Mouse (Mus musculus): ENCODE measurements at regions not wholly inside any gene's neighbourhood (a gene's known extent, or its start where the extent isn't known, plus 50 kb on each side); places are given as distances from the start of the nearest gene placed in this dataset.

DNA sequence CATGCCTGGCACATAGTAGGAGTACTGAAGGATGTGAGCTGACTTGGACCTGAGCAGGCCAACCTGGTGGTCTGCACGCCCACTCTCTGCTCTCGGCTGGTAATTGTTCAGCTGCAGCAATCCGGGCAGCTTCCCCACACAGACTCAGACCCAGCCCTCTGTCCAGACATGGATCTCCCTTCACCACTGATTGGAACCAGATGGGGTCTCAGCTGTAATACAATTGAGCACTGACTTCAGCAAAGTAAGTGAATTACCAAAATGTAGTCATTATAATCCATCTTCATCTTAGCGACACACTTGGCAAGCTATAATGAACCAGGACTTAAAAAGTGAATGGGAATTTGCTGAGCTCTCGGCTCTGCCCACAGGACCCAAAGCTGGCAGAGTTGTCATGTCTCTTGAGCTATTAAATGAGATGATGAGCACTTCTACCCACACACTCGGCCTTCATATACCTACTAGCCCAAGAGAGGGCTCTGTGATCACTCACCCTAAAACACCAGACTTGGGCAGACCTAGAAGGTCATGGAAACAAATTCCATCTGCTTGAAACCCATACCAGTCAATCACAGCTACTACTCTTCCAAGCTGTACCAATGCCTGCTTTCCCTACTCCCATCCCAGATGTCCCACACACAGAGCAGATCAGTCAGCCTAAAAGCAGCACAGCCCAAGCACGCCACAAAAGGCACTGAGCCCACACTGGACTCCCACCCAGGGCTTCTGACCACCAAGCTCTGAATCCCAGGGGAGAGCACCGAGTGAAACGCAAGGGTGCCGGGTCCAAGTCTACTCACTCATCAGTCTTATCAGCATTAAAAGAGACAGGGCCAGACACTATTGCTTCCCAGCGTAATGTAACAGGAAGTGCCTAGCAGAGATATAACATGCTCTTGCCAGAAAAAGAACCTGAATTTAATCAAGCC, 231.2 kb upstream of the Zfp637 start:
- DNase-seq (ENCODE audit: low spot score in 2 of 2): no peak

DNA sequence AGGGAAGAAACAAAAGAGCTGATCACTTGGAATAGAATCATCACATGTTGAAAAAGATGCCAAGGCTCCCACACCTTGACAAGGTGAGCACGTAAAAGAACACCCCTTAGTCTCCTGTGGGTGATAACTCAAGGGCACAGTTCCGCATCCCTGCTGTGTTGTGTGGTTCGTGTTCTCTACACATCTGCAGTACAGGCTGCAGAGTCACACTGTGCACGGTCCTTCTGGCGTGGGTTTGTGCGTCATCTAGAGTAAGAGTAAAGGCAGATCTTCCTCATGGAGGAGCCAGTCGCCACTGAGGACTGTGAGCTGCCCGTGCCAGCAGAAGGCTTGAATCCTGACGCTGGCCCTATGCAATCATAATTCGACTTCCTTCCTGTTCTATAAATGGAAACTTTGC, 229.7 kb upstream of the Zfp637 start:
- no peak for DNase-seq (ENCODE audit: low spot score in 2 of 2)

DNA sequence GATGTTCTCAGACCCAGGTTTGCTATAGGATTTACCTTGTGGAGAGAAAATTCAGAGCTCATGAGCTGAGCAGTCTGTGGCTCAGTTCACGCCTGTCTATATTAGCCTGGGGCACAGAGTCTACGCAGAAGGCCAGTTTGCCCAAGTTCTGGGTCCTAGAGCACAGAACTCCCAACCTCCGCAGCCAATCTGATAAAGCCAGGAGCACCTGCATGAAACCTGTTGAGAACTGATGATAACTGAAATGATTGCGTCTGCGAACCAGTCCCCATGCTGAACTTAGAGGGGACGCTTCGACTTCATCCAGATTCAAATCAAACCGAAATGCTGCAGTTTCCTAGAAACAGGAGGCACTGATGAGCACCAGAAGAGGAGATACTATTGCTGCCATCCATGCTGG, 229.0 kb upstream of the Zfp637 start:
- DNase-seq (ENCODE audit: low spot score in 2 of 2): no peak

DNA sequence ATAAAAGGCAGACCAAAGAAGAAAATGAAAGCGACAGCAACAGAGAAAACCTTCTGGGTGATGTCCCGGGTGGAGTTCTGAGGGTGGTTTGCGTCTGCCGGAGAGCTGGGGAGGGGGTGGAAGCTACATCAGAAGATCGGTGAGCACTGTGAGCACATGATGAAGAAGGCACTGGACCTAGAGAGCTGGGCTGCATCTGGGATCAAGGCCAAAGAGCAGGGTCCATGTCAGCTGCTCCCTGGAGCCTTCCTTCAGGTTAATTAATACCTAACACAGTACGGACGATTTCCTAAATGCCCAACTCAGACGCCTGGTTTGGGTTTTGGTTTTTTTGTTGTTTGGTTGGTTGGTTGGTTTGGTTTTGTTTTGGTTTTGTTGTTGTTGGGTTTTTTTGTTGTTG, 228.6 kb upstream of the Zfp637 start:
- DNase-seq (ENCODE audit: low spot score in 2 of 2): no peak

DNA sequence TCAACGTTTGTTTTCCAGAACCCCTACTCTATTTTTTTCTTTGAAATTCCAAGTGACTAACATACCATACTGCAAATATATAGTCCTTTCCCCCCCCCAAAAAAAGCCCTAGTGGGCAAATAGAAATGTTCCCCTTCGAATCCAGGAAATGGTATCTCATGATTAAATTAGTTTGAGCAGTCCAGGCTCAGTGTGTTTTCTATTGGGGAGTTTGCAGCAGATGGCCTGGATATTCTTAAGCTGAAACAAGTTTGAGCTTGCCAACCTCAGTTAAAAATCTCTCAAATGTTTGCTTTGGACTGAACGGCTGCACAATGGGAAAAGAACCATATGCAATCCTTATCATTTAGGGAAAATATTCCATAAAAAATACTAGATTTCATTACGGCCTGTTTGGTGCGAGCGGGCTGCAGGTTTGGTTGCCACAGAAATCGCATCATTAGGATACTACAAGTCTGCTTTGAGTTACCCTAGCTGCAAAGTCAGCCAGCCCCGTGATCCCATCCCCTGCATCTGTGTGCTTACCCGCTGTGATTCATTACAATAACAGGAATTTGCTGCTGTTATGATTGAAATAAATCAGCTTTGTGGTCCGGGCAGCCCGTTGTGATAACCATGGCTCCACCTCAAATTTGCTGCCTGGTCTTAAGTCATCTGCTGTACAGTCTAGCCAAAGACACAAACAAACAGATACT, 227.2 kb upstream of the Zfp637 start:
- no peak for DNase-seq (ENCODE audit: low spot score in 2 of 2)

DNA sequence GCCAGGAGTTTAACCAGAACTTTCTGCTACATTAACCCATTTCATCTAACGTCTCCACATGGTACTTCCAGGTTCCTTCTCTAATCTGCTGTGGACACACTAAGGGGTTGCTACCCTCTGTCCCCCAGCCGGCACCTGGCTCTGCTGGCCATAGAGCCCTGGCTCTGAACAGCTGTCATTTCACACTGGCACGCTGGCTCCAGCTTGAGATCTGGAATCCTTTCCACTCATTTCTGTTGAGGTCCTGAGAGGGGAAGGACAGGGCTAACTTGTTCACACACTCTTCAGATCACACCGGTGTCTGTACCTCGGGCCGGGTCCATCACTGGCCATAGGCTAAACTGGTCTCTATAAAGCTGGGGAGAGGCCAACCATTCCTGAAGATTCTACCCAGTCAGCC, 226.6 kb upstream of the Zfp637 start:
- DNase-seq (ENCODE audit: low spot score in 2 of 2): no peak

DNA sequence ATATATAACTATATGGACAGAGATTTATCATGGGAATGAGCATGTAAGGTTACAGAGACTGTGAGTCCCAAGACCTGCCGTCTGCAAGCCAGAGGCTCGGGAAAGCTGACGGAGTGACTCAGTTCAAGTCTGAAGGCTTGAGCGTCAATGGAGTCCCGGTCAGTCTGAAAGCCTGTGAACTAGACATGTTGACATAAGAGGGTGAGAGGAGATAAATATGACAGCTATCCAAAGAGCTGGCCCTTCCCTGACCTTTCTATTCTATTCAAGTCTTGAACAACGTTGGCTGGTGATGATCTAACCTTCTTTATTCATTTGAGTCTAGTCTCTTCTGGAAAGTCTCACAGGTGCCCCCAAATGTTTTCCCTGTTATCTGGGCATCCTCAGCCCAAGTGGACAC, 223.8 kb upstream of the Zfp637 start:
- no peak for DNase-seq (ENCODE audit: low spot score in 2 of 2)

DNA sequence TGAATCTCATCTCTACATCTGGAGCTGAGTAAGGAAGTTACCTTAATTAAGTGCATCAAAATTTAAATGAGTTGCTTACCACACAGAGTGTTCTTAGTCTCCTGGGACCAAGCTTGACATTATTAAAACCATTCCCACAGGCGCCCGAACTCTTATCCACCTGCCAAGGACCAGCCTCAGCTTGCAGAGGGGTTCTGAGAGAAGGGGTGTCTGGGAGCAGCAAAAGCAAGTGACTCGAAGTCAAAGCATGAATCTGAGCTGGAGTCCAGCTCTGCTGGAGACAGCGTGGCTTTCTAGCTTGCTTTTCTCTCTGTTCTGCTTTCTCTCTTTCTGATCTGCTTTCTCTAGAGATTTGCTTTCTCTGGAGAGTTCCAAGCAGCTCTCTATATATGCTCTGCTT, 223.0 kb upstream of the Zfp637 start:
- no peak for DNase-seq (ENCODE audit: low spot score in 2 of 2)

DNA sequence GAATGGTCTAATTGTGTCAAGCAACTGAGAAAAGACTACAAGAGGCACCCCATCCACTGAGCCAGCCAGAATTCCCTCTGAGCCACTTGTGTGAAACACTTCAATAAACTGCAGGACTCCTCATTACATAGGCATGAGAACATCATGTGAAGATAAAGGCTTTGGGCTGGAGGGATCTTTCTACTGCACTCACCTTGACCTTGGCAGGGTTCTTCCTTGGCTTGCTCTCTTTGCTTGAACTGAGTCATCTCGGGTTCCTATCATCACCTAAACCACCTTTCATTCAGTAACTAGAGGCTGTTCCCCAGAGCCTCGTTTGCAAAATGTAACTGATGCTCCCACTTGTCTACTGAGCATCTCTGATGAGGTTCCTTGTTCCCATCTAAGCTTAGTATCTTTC, 221.4 kb upstream of the Zfp637 start:
- DNase-seq (ENCODE audit: low spot score in 2 of 2): no peak

DNA sequence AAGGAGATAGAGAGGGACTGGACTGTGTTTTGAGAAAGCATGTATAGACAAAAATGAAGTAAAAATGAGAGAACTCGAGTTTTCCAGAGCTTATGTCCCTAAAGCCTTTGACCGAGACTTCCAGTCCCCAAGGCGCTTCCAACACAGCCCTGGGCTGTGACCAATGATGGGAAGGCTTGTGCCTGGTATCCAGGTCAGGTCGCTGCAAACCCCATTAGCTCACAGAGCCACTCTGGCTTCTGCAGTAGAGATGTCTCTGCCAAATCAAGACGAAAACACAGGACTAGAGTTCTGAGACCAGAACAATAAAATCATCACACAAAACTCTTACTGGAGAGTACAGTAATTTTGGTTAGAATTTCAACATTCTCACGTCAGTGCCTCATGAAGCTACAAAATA, 218.5 kb upstream of the Zfp637 start:
- DNase-seq (ENCODE audit: low spot score in 2 of 2): no peak

DNA sequence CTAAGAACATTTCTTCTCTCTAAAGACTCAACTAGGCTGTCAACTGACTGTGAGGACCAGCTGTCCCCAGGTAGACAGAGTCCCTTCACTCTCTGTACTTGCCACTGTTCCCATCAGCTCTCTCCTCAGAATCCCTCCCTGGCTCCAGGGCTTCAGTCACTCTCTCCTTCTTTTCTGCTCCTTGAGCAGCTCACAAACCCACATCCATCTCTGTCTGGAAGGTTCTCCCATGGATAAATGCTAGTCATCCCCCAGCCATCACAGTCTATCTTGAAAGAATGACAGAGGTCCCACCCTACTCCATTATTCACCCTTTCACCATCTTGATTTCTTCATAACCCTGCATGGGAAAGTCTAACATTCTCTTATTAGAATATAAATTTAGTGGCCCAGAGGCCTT, 218.0 kb upstream of the Zfp637 start:
- no peak for DNase-seq (ENCODE audit: low spot score in 2 of 2)

DNA sequence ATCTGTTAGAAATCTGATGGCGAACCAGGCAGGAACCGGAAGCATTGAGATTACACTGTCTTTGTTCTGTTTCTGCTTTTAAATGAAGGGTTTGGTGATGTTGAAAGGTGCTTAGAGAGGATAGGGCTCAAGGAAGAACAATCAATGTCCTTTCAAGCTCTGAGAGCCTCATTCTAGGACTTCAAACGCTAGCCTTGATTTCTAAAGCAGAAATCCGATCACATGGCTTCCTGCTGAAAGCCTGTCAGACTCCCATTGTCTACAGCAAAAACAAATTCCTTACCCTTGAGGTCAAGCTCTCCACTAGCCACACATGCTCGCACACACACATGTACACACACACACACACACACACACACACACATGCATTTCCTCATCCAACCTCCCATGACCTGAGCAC, 215.3 kb upstream of the Zfp637 start:
- no peak for DNase-seq (ENCODE audit: low spot score in 2 of 2)

DNA sequence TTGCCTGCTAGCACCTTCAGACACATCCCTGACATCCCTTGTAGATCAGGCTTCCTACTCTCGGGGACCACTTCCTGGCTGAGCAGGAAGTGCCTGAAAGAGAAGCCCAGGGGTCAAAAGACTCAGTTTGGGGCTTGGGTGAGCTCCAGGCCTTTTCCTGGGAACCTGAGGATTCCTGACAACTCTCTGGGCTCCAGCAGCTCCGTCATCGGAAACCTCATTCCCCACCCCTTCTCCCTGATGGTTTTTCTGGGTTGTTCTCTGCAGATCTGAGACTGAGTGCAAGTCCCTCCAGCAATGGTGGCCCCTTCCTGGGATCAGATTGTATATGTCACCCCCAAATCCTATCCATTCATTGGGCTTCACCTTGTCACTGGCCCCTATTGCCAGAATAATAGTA, 213.5 kb upstream of the Zfp637 start:
- no peak for DNase-seq (ENCODE audit: low spot score in 2 of 2)

DNA sequence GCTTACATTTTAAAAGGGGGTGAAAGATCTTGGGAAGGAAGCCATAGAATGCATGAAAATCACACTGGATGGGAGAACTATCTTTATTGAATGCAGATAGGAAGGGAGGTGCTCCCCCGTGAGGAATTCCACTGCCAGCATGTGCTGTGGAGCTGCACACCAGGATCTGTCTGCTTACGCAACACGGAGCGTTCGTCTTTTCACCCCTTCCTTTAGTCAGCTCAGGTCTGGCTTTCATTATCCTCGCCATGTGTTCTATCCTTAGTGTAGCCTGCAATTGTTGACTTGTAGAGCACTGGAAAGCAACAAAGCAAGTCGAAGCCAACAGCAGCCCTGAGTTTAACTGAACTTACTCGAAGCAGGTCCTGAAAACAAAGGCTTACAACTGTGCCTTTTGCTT, 194.4 kb upstream of the Zfp637 start:
- DNase-seq (ENCODE audit: low spot score in 2 of 2): no peak

DNA sequence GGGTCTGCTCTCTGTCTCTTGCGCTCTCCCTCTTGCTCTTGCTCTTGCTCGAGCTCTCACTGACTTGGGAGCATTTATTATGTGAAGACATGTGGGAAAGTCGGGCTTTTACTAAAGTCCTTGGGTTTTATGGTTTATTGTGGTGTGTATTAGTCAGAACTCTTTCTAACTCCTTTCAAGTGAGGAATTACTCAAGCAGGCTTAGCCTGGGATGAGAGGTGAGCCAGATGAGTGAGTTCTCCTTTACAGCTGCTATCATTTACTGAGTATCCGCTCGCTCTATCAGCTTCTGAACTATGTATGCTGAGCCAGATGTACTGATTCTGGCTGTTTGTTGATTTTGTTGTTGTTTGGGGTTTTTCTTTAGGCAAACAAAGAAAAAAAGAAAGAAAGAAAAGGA, 190.4 kb upstream of the Zfp637 start:
- DNase-seq (ENCODE audit: low spot score in 2 of 2): no peak

DNA sequence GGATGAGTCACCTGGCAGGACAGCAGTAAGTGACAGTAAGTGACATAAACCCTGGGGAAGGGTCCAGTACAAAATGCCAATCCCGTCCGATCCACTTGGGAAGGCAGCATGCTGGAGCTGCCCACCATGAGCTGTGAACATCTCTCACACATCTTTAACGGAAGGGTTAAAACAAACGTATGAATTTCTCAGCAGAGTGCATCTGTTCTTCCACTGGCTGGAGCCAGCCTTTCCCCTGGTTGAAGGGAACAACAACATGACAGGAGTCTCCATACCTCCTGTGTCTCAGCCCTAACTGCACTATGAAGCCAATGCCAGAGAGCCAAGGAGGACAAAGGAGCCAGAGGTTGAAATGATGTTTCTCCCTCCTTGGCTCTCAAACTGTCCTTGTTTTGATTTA, 189.4 kb upstream of the Zfp637 start:
- DNase-seq (ENCODE audit: low spot score in 2 of 2): no peak

DNA sequence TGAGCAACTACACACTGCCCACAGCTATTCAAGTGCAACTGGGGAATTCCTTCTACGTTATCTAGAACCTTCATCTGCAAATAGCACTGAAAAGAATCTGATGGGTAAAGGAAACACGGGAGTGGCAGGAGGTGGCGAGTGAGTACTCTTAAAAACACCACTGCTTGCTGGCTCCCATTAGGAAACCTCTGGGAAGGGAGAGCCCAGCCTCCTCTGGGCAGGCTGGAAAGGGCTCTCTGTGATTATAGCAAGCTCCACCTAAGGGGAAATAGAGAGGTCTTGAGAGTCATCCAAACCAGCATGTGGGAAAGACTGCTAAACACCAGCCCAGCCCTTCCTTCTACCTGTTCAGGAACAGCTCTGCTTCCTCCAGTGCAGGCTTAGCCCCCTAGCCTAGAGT, 189.0 kb upstream of the Zfp637 start:
- DNase-seq (ENCODE audit: low spot score in 2 of 2): no peak

DNA sequence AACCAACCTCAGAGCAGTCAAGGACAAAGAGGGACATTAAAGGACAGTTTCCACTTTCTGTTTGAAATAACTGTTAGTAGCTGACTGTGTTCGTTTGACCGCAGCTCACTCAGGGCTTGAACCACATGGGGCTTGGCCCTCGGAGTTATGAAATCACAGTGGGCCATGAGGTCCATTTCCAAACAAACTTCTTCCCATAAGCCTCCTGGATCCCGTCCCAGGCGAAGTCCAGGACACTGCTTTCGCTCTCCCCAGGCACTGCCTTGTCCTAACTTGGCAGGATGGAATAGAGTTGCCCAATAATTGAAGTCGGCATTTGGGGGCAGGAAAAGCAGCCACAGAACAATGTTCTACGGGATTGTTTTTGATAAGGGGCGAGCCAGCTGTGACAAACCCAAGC, 188.1 kb upstream of the Zfp637 start:
- DNase-seq (ENCODE audit: low spot score in 2 of 2): peak in 1 of 2 experiments; percentile 43

DNA sequence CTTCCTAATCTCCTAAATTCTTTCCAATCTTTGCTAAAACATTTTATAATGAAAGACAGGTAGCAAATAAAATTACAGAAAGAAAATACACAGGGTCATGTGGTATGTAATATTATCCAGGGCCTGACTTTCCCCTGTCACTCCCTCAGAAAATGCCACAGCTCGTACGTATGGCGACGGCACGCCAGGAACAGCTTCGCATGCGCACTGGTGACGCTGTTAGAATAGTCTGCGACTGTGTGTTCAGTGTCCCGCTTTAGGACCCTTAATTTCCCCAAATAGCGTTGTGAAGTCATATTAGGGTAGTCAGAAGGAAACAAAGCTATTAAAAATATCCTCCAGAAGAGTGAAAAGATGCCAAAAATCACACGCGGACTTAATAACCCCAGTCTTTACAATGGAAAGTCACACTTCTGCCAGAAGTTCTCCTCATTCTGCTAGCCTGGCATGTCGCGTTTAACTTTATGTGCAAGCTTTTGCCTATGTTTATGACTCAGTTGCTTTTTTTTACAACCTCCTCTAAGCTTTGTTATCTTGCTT, 187.0 kb upstream of the Zfp637 start:
- DNase-seq (ENCODE audit: low spot score in 2 of 2): no peak

DNA sequence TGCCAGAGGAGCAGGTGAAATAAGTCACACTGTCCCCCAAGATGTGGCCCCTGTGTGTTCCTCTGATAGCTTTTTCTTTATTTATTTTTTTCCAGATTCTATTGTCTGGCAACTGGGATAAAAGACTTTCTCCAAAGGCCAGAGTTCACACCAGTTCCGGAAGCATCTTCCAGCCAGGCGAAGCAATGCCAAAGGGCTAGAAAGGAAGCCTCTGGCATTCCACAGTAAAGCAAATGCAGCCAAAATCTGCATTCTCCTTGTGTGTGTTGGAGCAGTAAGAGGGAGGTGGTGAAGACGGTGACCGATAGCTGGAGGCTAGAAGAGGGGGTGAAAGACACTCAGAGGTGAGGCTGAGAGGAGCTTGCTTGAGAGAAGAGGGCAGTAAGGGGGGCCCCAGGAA, 185.0 kb upstream of the Zfp637 start:
- no peak for DNase-seq (ENCODE audit: low spot score in 2 of 2)

DNA sequence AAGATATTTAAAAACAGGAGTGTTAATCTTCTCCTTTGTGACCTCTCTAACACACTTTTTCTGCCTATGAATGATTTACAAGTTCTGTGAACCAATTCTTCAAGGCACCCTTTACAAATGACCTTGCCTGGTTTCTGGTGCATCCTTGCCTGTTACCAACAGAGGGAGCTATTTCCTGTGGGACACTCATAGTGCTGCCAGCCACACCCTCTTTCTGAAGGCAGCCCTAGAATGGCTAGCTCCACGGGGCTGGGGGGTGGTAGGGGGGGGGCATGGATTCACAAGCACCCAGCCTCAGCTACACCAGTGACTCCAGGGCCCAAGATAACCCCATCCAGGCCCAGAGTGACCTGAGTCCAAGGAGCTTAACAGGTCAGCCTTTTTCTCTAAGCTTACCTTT, 180.4 kb upstream of the Zfp637 start:
- DNase-seq (ENCODE audit: low spot score in 2 of 2): peak in 1 of 2 experiments; percentile 27

DNA sequence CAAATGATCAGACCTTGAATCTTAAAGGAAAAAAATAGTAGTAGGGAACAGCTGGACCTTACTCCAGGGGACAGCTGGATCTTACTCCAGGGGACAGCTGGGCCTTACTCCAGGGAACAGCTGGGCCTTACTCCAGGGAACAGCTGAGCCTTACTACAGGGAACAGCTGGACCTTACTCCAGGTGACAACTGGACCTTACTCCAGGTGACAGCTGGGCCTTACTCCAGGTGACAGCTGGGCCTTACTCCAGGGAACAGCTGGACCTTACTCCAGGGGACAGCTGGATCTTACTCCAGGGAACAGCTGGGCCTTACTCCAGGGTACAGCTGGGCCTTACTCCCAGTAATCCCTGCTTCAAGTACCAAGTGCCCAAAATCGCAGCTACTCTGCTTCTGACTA, 178.3 kb upstream of the Zfp637 start:
- DNase-seq (ENCODE audit: low spot score in 2 of 2): no peak
